Mouse (Mus musculus): ENCODE results near the gene Gm2000.
"Not testable (repeated sequence)": the region's sequence is repeated elsewhere in the genome, so short reads cannot be mapped to it uniquely, and the experiment has no call there.

Gene Gm2000

GRCm38 (mm10) chr1:156365740-156366139, at the start of gene Gm2000:
Gene Gm2000 (plus strand): TSS chr1:156366040.
- no peak for DNase-seq

- no peak for DNase-seq
Observed at GRCm38 (mm10) chr1:156323126-156323525, 42.7 kb upstream of the Gm2000 start.

GRCm38 (mm10) chr1:156340847-156341246, 25.0 kb upstream of the Gm2000 start:
- DNase-seq, result no peak

- no peak for DNase-seq
Observed at GRCm38 (mm10) chr1:156344433-156344832, 21.4 kb upstream of the Gm2000 start.

GRCm38 (mm10) chr1:156345633-156346032, 20.2 kb upstream of the Gm2000 start:
- no peak for DNase-seq

GRCm38 (mm10) chr1:156349031-156349430, 16.8 kb upstream of the Gm2000 start:
- no peak for DNase-seq

GRCm38 (mm10) chr1:156350441-156350840, 15.4 kb upstream of the Gm2000 start:
- DNase-seq, result no peak

GRCm38 (mm10) chr1:156352466-156352865, 13.4 kb upstream of the Gm2000 start:
- no peak for DNase-seq

GRCm38 (mm10) chr1:156381217-156381616, 15.4 kb downstream of the Gm2000 start:
- DNase-seq, result no peak

- no peak for DNase-seq
Observed at GRCm38 (mm10) chr1:156386232-156386631, 20.4 kb downstream of the Gm2000 start.

- DNase-seq, result no peak
Observed at GRCm38 (mm10) chr1:156386880-156387279, 21.0 kb downstream of the Gm2000 start.

- DNase-seq, result no peak
Observed at GRCm38 (mm10) chr1:156393148-156393547, 27.3 kb downstream of the Gm2000 start.

- DNase-seq, result not testable (repeated sequence)
Observed at GRCm38 (mm10) chr1:156400159-156400558, 34.3 kb downstream of the Gm2000 start.

- DNase-seq, result peak; percentile 12
Observed at GRCm38 (mm10) chr1:156402491-156402890, 36.7 kb downstream of the Gm2000 start.

- DNase-seq, result no peak
Observed at GRCm38 (mm10) chr1:156403251-156403650, 37.4 kb downstream of the Gm2000 start.

GRCm38 (mm10) chr1:156408004-156408403, 42.2 kb downstream of the Gm2000 start:
- no peak for DNase-seq

- DNase-seq, result no peak
Observed at GRCm38 (mm10) chr1:156408521-156408920, 42.7 kb downstream of the Gm2000 start.
